Mouse (Mus musculus): ENCODE results near the gene Gas7.

Gene Gas7

GRCm38 (mm10) chr11:67622340-67622739 is 167.1 kb downstream of the Gas7 start:
- no peak for DNase-seq (ENCODE audit: low read depth)

GRCm38 (mm10) chr11:67627179-67627578 is 171.9 kb downstream of the Gas7 start:
- DNase-seq (ENCODE audit: low read depth), result no peak

- DNase-seq (ENCODE audit: low read depth), result no peak
Observed at GRCm38 (mm10) chr11:67628522-67628921, 173.3 kb downstream of the Gas7 start.

- DNase-seq (ENCODE audit: low read depth), result no peak
Observed at GRCm38 (mm10) chr11:67632906-67633305, 177.7 kb downstream of the Gas7 start.

GRCm38 (mm10) chr11:67633620-67634229 is 178.5 kb downstream of the Gas7 start:
- DNase-seq (ENCODE audit: low read depth), result no peak

- DNase-seq (ENCODE audit: low read depth), result no peak
Observed at GRCm38 (mm10) chr11:67636201-67636600, 181.0 kb downstream of the Gas7 start.

- no peak for DNase-seq (ENCODE audit: low read depth)
Observed at GRCm38 (mm10) chr11:67636905-67637586, 181.8 kb downstream of the Gas7 start.

- no peak for DNase-seq (ENCODE audit: low read depth)
Observed at GRCm38 (mm10) chr11:67638401-67638800, 183.2 kb downstream of the Gas7 start.

- DNase-seq (ENCODE audit: low read depth), result no peak
Observed at GRCm38 (mm10) chr11:67640299-67640698, 185.1 kb downstream of the Gas7 start.

GRCm38 (mm10) chr11:67642421-67642820 is 187.2 kb downstream of the Gas7 start:
- no peak for DNase-seq (ENCODE audit: low read depth)

- DNase-seq (ENCODE audit: low read depth), result no peak
Observed at GRCm38 (mm10) chr11:67642835-67643234, 187.6 kb downstream of the Gas7 start.

- no peak for DNase-seq (ENCODE audit: low read depth)
Observed at GRCm38 (mm10) chr11:67643465-67643864, 188.2 kb downstream of the Gas7 start.

GRCm38 (mm10) chr11:67644632-67645149 is 189.5 kb downstream of the Gas7 start:
- no peak for DNase-seq (ENCODE audit: low read depth)

- no peak for DNase-seq (ENCODE audit: low read depth)
Observed at GRCm38 (mm10) chr11:67647745-67648144, 192.5 kb downstream of the Gas7 start.

- DNase-seq (ENCODE audit: low read depth), result no peak
Observed at GRCm38 (mm10) chr11:67648651-67649407, 193.6 kb downstream of the Gas7 start.

GRCm38 (mm10) chr11:67649971-67650707 is 194.9 kb downstream of the Gas7 start:
- DNase-seq (ENCODE audit: low read depth), result no peak

GRCm38 (mm10) chr11:67651731-67652130 is 196.5 kb downstream of the Gas7 start:
- DNase-seq (ENCODE audit: low read depth), result no peak

- DNase-seq (ENCODE audit: low read depth), result no peak
Observed at GRCm38 (mm10) chr11:67652194-67652892, 197.1 kb downstream of the Gas7 start.

- no peak for DNase-seq (ENCODE audit: low read depth)
Observed at GRCm38 (mm10) chr11:67652893-67653255, 197.6 kb downstream of the Gas7 start.

GRCm38 (mm10) chr11:67653521-67654090 is 198.4 kb downstream of the Gas7 start:
- DNase-seq (ENCODE audit: low read depth), result no peak

GRCm38 (mm10) chr11:67654514-67654913 is 199.3 kb downstream of the Gas7 start:
- no peak for DNase-seq (ENCODE audit: low read depth)
